ENCODE assay signal across 19 mouse cellular contexts in genomic region chr15:83848193-83848592, GRCm38 (mm10).
DNase-seq lines count a peak whose midpoint lies in the region; ATAC-seq and TF ChIP-seq lines count a peak whose summit lies in the region.
"Had no signal": no experiment of that assay in that cellular context is flagged by ENCODE, and none has a peak within 500 bp of the region (broad histone marks: within the 10 kb centered on the region; RNA-seq: fewer than 3 reads in every experiment).

No protein-coding gene starts in this region.

- no peak overlapping the region for H3K4me3 ChIP-seq in limb, embryonic 14.5 days (replicated peaks; ENCODE audit: low read length)
- no peak overlapping the region for H3K4me3 ChIP-seq in limb, embryonic 10.5 days
- H3K4me3 ChIP-seq in forebrain, embryonic 15.5 days, result no peak overlapping the region
- no peak overlapping the region for H3K4me3 ChIP-seq in neural tube, embryonic 14.5 days (ENCODE audit: low read depth, low read length)
- H3K4me3 ChIP-seq: embryonic facial prominence, embryonic 13.5 days; gastrocnemius, adult 2 months; heart, embryonic 15.5 days had no signal

- H3K27me3 ChIP-seq in limb, embryonic 14.5 days (ENCODE audit: control insufficient read depth, insufficient read depth, low read length), result no peaks in the 10 kb centered on the region
- peaks cover 21% of the 10 kb centered on the region; the same call in 1 of the 2 replicates for H3K27me3 ChIP-seq in limb, embryonic 10.5 days (ENCODE audit: low read depth, poor library complexity, severe bottlenecking)
- no peaks in the 10 kb centered on the region for H3K27me3 ChIP-seq in forebrain, embryonic 15.5 days
- H3K27me3 ChIP-seq in neural tube, embryonic 14.5 days (ENCODE audit: control insufficient read depth, insufficient read depth, low read length), result no peaks in the 10 kb centered on the region

- no peak for ATAC-seq in limb, embryonic 14.5 days (ENCODE audit: low FRiP score, low read depth)
- ATAC-seq in forebrain, embryonic 15.5 days (replicated peaks), result no peak
- no peak for ATAC-seq in neural tube, embryonic 14.5 days (ENCODE audit: low read depth)

- WGBS in limb, embryonic 14.5 days, result 64% methylated on average over 9 of the region's 9 CpGs
- 78% methylated on average over 9 of the region's 9 CpGs for WGBS in limb, embryonic 10.5 days
- WGBS in forebrain, embryonic 15.5 days, result 15% methylated on average over 9 of the region's 9 CpGs
- 44% methylated on average over 9 of the region's 9 CpGs for WGBS in neural tube, embryonic 14.5 days

- DNase-seq in heart, adult 8-10 months (ENCODE audit: low spot score), result peak; percentile 4
- no peak for DNase-seq in heart, adult 18-20 months
- DNase-seq in limb, embryonic 14.5 days (ENCODE audit: low spot score), result peak; percentile 12
- DNase-seq in limb, embryonic 10.5 days (ENCODE audit: low spot score), result no peak
- DNase-seq in right cerebral cortex, postnatal 4 days, result no peak
- no peak for DNase-seq in urinary bladder, postnatal 4 days (ENCODE audit: low spot score in 2 of 2)
- DNase-seq: adrenal gland, adult 8-10 months; cerebellum, adult 8-10 months; gastrocnemius, adult 2 months; kidney, adult 11 months; kidney, postnatal 10 days; lung, embryonic 14.5 days; spleen, adult 18-20 months had no signal

- no peaks in the 10 kb centered on the region for H3K4me1 ChIP-seq in limb, embryonic 14.5 days (ENCODE audit: control insufficient read depth, insufficient read depth, low read length)
- H3K4me1 ChIP-seq in limb, embryonic 10.5 days, result peaks cover 11% of the 10 kb centered on the region
- H3K4me1 ChIP-seq in forebrain, embryonic 15.5 days, result peaks cover 78% of the 10 kb centered on the region
- peaks cover 18% of the 10 kb centered on the region for H3K4me1 ChIP-seq in neural tube, embryonic 14.5 days (ENCODE audit: control insufficient read depth, insufficient read depth, low read length)

- H3K4me2 ChIP-seq in limb, embryonic 14.5 days (replicated peaks; ENCODE audit: low read depth, low read length, severe bottlenecking), result no peak overlapping the region
- peak overlapping the region; percentile 25 for H3K4me2 ChIP-seq in forebrain, embryonic 15.5 days (replicated peaks)
- no peak overlapping the region for H3K4me2 ChIP-seq in neural tube, embryonic 14.5 days (ENCODE audit: low read depth, low read length)
- H3K4me2 ChIP-seq: embryonic facial prominence, embryonic 13.5 days; heart, embryonic 15.5 days; liver, embryonic 11.5 days; lung, embryonic 14.5 days had no signal

- no peak overlapping the region for H3K27ac ChIP-seq in limb, embryonic 14.5 days (replicated peaks; ENCODE audit: low read depth, low read length)
- H3K27ac ChIP-seq in limb, embryonic 10.5 days, result no peak overlapping the region
- H3K27ac ChIP-seq in forebrain, embryonic 15.5 days (replicated peaks), result peak overlapping the region; percentile 92
- H3K27ac ChIP-seq in neural tube, embryonic 14.5 days (ENCODE audit: low read depth, low read length), result peak overlapping the region; percentile 73; the same call in 1 of the 2 replicates
- H3K27ac ChIP-seq: embryonic facial prominence, embryonic 13.5 days; gastrocnemius, adult 2 months; heart, embryonic 15.5 days; macrophage had no signal

- H3K9me3 ChIP-seq in limb, embryonic 14.5 days (ENCODE audit: control insufficient read depth, low read length), result no peaks in the 10 kb centered on the region
- H3K9me3 ChIP-seq in limb, embryonic 10.5 days (replicated peaks), result no peaks in the 10 kb centered on the region
- H3K9me3 ChIP-seq in forebrain, embryonic 15.5 days, result no peaks in the 10 kb centered on the region
- no peaks in the 10 kb centered on the region for H3K9me3 ChIP-seq in neural tube, embryonic 14.5 days (ENCODE audit: control insufficient read depth, low read length)
- H3K9me3 ChIP-seq: embryonic facial prominence, embryonic 13.5 days; heart, embryonic 15.5 days had no signal

- no peaks in the 10 kb centered on the region for H3K36me3 ChIP-seq in limb, embryonic 14.5 days (ENCODE audit: control insufficient read depth, insufficient read depth, low read length)
- H3K36me3 ChIP-seq in limb, embryonic 10.5 days, result no peaks in the 10 kb centered on the region
- peaks cover 2% of the 10 kb centered on the region; the same call in 1 of the 2 replicates for H3K36me3 ChIP-seq in forebrain, embryonic 15.5 days
- H3K36me3 ChIP-seq in neural tube, embryonic 14.5 days (ENCODE audit: control insufficient read depth, insufficient read depth, low read length), result no peaks in the 10 kb centered on the region
- H3K36me3 ChIP-seq: embryonic facial prominence, embryonic 13.5 days; heart, embryonic 15.5 days had no signal

- no peak overlapping the region for H3K9ac ChIP-seq in limb, embryonic 14.5 days (ENCODE audit: low read depth, low read length, severe bottlenecking)
- H3K9ac ChIP-seq in forebrain, embryonic 15.5 days (replicated peaks), result no peak overlapping the region
- H3K9ac ChIP-seq in neural tube, embryonic 14.5 days (replicated peaks; ENCODE audit: low read depth, low read length), result no peak overlapping the region
- H3K9ac ChIP-seq: embryonic facial prominence, embryonic 13.5 days; heart, embryonic 15.5 days; lung, embryonic 14.5 days had no signal

- TF ChIP-seq POLR2A in limb, embryonic 14.5 days (IDR thresholded peaks at IDR 0.05; ENCODE audit: borderline replicate concordance, extremely low read depth, insufficient read depth, insufficient read length), result no peak

Comparison
In these comparisons a context has a peak if more than half of its experiments do, and no peak if none do; other contexts are left out.
1. DNase-seq: peak in heart, adult 8-10 months (single experiment) and limb, embryonic 14.5 days (single experiment); none in heart, adult 18-20 months (0 of 2), limb, embryonic 10.5 days (single experiment), right cerebral cortex, postnatal 4 days (single experiment) and urinary bladder, postnatal 4 days (0 of 2).
2. H3K27ac ChIP-seq: peak in forebrain, embryonic 15.5 days (single experiment) and neural tube, embryonic 14.5 days (single experiment); none in limb, embryonic 14.5 days (single experiment) and limb, embryonic 10.5 days (single experiment).